Mouse (Mus musculus): ENCODE measurements around the gene Bud13.

The Bud13 gene

DNA sequence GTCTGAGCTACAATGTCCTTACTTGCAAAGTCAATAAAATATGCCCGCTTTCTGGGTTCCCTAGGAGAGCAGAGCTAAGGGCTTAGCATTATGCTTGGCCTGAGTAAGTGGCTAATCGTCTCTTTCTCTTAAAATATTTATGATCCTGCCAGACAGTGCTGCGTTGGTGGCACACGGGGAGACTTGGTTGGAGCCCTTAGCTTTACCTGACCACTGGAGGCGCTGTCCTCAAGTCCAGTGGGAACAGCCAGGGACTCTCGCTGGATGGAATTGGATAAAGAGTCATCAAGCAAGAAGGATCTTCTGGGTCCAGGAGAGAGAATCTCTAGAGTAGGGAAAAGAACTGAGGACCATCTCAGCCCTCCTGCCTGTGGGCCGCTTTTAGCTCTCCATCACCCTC lies 26.3 kb downstream of the Bud13 start:
- DNase-seq: no peak

DNA sequence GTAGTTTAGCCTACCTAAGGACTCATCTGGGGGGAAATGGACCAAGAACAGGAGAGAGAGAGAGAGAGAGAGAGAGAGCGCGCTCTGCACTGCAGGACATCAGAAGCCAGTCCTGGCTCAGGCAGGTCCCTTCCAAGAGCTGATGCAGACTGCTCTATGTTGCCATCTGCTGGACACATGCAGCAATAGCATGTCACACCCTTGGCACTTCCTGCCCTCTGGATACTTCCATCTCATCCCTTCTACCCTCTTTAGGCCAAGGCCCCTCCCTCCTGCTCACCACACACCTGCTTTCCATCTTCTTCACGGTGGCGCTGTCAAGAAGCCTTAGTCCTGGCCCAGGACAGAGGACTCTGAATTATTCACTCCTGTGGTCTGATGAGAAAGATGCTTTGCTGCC lies 31.7 kb downstream of the Bud13 start:
- DNase-seq: peak; percentile 82

DNA sequence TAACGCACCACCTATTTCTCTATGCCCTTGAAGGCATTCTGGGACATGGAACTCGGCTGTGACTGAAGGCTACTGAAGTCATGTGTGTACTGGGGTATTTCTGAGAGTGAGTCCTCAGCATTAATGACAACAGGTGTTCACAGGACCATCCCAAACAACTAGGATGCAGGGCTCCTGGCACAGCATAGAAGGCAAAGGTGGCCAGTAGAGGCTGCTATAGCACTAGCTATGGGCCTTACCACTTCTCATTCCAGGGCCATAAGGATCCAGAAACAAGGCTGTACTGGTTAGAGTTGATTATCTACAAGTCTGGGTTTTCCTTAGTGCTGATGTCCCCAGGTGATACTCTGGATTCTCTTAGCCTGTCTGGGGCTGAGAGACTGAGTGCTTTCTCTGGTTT lies 32.1 kb downstream of the Bud13 start:
- DNase-seq: no peak

DNA sequence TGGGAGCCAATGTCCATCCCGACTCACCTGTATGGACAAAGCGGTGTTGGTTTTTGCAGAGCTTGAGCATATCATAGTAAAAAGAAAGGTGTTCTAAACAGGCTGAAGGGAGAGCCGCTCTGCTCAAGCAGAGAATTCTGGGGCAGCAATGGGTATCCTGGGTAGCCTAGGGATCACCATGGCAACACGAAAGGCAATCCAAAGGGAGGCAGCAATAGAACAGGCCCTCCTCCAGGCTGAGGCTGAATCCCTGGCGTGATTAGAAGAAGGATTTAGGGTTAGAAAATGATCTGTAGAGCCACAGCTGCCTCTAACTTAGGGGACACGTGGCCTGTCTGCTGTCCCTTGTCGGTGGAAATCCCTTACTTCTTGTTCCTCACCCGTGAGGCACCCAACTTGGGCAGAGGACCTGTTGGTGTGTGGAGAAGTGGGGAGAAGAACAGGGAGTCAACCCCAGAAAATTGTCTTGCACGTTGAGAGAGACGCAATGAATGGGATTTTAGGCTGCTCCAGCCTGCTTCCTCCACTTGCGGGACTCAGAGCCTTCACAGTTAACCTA lies 33.1 kb downstream of the Bud13 start:
- DNase-seq: no peak

DNA sequence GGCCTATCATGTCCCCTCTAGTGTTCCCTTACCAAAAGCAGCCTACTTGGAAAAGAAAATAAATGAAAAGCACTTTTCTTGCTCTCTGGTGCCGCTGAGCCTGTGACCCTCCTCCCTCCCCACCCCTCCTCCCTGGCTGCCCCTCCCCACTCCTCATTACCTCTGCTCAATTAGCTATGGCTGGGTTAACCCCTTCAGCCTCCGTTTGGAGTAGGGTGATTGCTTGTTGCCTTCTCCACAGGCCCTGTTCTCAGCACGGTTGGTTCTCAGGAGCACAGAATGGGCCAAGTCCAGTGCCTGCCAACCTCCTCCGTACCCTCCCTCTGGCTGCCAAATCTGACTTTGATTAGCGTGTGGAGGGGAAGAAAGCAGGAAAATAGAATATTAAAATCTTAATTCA lies 33.6 kb downstream of the Bud13 start:
- no peak for DNase-seq

DNA sequence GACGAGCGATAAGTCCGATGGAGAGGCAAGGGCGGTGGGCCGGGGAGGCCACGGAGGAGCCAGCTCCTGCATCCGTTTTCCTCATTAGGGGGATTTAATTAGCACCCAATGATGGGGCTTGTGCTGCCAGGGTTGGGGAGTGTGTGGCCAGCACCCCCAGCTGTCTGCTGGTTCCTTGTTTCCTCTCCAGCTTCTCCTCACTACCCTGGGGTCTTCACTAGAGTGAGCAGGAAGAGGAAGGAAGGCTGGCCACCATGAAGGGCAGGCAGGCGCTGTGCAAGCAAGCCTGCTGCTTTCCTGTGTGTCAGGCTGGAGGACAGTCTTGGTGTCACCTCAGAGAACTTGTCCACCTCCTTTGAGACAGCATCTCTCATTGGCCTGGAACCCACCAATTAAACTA lies 34.1 kb downstream of the Bud13 start:
- DNase-seq: no peak

DNA sequence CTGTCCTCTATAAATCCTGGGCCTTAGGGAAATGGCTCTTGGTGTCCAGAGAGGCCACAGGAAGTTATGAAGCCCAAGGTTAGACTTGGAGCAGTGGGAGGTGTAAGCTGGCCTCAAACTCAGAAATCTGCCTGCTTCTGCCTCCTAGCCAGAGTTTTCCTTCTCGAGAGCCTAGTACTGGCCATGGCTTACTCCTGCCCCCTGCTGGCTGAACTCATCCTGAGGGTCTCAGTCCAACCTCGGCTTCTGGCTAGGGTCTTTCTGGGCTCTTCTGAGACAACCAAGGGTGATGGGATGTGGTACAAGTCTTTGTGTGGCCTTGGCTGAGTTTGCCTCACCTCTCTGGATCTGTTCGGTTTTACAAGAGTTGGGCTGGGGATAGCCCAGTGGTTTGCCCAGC lies 35.1 kb downstream of the Bud13 start:
- no peak for DNase-seq

DNA sequence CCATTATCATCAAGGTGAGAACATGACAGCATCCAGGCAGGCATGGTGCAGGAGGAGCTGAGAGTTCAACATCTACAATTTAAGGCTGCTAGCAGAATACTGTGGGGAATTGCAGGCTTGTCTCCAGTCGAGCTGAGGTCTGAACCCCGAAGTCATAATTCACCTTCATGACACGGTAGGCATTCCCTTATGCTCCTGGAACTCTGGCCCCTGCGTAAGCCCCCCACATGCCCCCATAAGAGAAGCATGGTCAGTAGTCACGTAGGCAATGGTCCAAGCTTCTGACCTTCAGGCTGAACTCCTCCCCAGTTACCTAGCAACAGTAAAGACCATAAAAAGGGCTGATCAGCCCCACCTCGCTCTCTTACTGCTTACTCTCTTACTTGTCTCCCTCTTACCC lies 37.1 kb downstream of the Bud13 start, which contains the start of gene 4931429L15Rik:
Gene 4931429L15Rik (minus strand): TSS at position 101 of the 400 bp plus-strand sequence.
- peak; percentile 3 for DNase-seq

DNA sequence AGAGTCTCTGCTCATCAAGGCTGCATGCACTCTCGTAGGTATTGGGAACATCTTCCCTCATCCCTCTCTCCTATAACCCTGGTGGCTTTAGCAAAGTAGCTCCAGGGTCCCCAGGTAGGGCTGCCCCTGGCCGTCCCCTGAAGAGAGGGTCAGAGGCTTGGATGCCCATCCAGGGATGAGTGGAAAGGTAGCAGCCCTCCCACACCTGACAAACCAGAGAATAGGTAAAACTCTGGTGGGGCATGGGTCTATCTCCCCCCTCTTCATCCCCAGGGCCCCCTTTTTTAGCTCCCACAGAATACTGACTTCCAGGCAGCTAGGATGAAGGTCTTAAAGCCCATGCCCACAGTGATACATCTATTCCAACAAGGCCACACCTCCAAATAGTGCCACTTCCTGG lies 37.7 kb downstream of the Bud13 start:
- peak; percentile 0 for DNase-seq

DNA sequence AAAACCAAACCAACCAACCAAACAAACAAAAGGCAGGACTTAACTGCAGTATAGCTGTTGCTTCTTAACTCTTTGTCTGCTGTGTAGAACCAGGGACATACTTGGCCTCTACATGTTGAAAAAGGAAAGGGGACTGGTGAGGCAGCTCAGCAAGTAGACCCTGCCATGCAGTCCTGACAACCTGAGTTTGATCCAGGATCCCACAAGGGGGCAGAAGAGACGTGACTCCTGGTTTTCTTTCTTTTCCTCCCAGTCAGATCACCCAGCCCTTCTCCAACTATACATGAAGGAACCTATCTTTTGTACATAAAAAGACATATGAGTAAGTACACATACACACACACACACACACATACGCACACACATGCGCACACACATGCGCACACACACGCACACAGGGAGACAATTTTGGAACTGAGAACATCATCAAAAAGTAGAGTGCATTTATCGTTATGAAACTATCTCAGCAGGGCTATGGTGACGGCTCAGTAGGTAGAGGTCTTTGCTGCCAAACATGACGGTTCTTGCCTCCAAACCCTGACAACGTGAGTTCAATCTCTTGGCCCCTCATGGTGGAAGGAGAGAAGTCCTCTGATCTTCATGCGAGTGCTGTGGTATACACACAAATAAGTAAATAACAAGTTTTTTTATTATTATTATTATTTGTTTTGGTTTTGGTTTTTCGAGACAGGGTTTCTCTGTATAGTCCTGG lies 44.0 kb downstream of the Bud13 start:
- peak; percentile 24 for DNase-seq

DNA sequence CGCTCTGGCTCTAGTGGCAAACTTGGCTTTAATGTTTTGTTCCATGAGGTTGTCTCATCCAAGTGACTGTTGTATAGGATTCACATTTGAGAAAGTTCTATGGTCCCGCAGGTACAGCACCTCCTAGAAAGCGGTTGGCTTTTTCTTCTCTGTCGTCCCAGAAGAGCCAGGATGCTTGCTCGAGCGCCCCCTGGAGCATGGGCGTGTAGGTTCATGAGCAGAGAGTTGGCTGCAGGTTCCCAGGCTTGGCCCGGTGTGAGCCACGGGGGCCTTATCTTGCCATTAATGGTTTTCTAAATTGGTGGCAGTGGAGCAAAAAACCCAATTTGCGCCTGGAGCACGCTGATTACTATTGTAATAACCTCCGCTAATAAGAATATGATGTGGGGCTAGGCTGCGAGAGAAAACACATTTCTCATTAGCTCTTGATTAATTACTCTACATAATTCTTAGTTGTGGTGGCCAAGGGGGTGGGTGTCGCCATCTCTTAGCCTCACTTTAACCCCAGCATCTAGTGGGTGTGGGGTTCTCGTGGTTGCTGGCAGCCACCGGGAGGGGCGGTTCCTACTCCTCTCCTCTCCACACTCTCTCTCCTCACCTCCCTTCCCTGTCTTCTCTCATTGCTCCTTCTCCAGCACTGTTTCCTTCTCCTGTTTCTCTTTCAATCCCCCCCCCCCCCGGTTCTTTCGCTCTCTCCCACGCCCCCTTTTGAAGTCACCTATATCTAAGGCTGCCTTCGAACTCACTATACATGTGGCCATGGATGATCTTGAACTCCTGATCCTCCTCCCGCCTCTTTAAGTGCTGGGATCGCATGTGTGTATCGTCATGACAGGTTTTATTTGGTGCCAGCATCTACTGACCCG lies 45.1 kb downstream of the Bud13 start:
- peak; percentile 48 for DNase-seq

DNA sequence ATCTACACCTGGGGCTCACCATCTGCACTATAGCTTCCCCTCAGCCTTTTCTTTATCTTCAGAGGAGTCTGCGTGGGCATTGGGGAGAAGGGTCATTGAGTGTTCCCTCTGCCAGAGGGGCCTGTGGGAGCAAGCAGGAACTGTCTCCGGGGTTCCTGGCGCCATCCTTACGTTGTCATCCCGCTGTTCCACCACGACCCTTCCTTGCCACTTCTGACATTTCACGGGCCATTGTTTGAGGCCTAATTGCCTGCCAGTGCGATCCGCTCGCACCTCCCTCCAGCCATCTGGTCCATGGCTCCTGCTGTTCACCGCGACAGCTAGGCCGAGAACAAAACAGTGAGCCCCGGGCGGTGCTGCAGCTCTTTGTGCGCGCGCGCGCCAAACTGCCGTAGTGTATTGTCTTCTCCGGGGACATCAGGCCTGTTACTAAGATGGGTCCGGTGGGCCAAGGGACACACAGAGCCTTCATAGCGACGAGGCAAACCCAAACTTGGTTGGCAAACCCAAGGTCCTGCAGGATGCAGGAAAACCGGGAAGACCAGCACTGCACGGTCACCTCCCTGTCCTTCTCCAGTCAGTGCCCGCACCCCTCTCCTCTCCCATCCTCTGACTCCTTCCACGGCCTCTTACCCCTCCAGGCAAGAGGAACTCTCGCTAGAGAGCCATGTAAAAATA lies 45.9 kb downstream of the Bud13 start:
- DNase-seq: peak; percentile 93

DNA sequence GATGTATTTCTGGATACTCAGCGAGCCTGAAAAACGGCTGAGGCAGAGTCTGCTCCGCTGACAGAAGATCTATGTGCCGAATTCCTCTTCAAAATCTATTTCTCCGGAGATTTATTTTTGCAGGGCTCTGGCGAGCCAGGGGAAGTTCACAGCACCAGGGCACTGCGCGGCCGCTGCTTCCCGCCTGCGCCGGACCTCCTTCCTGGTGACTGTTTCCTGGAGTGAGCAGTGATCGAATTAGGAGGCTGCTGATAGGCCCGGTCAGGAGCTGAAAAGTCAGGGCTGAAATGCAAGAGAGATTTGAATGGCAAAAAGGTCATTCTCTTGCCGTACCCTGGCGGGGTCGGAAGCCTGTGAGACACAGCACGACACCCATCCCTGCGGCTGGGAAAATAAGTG lies 46.4 kb downstream of the Bud13 start:
- peak; percentile 50 for DNase-seq

DNA sequence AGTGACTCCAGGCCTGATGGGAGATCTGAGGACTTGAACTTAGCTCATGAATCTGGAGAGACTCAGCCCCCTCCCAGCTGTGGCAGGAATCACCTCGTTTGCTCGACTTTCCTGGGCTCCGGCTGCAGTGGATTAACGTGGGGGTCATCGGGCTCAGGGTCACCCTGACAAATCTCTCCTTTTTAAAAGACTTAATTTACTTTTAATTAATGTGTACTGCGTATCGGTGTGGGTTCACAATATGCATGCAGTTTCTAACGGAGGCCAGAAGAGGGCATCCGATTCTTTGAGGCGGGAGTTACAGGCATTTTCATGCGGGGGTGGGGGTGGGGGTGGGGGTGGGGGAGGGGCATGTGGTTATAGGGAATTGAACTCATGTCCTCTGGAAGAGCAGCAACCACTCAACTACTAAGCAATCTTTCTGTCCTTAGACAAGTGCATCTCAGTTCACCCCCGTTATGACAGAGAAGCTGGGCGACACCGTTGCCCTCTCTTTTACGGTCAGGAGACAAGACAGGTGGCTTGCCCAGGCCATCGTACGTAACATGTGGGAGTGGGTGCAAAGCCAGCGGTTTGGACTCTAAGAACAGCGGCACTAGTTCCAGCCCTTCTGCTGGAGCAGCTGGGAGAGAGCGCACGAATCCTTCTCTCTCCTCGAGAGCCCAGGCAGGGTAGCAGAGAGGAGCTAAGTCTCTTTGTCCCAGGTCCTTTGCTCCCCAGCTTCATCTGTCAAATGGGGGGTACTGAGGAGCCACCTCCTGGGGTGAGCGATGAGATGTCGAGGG lies 47.2 kb downstream of the Bud13 start:
- DNase-seq: peak; percentile 28

DNA sequence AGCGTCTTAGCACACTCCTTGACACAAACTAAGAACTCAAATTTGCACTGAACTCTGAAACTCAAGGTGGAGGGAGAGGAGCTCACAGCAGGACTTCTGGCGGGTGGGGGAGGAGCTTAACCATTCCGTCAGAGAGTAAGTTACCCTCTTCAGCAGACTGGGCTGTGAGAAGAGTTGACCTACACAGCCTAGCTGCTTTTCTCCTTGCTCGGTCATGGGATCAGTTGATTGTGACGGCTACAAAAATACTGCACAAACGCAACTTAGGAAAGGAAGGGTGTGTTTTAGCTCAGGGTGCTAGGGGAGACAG lies 47.7 kb downstream of the Bud13 start:
- DNase-seq: peak; percentile 47

DNA sequence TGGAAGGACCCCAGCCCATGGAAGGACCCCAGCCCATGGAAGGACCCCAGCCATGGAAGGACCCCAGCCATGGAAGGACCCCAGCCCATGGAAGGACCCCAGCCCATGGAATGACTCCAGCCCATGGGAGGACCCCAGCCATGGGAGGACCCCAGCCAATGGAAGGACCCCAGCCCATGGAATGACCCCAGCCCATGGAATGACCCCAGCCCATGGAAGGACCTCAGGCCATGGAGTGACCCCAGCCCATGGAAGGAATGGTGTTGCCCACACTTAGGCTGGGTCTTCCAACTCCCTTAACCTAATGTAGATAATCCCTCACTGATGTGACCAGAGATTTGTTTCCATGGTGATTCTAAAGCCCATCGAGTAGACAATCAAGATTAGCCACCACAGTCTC lies 48.5 kb downstream of the Bud13 start:
- no peak for DNase-seq

DNA sequence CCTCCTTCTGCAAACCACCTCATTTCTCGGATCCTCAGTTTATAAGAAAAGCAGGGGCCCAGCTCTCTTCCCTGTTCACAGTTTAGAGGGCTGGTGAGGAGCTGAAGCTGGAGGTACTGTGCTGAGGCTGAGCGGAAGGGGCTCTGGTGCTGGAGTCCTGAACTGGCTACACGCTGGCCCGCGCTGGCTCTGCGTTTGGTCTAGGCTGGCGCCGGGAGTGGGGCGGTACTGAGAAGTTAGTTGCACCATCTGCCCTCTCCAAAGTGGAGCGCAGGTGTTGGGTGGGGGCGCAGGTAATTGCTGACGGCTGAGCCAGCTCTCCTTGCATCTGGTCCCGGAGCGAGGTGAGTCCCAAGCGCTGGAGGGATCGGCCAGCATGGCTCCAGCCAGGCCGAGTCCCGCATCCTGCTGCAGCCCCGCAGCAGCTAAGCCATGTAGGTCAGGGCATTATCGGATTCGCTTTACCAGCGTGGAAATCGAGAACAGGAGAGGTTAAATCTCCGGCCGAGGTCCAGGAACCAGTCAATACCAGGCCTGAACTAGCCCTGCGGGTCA lies 51.7 kb downstream of the Bud13 start:
- DNase-seq: no peak

DNA sequence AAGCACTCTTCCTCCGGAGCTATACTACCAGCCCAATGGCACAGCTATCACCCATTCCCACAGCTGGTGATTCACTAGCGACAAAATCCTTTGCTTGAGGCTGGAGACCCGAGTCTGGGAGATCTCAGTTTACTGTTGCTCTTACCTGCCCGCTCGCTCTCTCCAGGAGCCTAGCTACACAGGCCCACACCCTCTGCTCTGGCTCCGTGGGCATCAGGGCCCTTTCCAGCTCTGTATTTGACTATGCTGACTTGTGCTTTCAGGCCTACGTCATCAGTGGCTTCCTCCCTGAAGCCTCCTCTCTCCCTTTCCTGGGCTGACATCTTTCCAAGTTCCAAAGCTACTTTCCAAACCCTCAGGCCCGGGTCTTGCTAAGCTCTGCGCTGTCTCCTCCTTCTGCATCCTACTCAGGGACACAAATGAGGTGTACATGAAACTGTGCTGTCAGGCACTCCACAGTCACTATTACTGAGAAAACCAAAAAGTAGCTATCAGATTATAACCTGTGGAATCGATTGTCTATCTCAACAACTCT lies 52.7 kb downstream of the Bud13 start:
- peak; percentile 18 for DNase-seq

DNA sequence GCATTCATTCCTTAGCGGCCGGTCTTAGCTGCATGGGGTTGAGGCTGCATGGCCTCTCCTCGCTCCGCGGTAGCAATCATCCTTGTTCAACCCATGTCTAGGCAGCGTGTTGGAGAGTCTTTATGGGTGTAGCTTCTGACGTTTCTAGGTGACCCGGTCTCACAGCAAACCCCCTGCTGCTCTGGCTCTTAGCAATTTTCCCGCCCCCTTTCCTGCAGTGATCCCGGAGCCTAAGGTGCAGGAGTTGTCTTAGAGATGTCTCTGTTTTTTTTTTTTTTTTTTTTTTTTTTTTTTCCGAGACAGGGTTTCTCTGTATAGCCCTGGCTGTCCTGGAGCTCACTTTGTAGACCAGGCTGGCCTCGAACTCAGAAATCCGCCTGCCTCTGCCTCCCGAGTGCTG lies 53.5 kb downstream of the Bud13 start:
- DNase-seq: peak; percentile 30

DNA sequence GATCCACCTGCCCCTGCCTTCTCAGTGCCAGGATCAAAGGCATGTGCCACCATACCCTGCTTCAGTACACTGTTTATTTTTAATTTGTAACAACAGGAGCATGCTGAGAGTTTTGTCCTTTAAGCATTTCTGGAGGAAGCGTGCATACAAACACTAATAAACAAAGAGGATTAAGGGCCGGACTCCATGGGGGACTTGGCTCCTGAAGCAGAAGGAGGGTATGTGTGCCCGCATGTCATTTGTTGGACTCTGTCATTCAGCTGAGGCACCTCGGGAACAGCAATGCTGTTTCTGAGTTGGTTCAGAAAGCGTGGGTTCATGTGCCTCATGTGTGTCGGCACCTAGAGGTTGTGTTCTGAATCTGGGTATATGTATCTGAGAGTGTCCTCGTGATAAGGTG lies 54.5 kb downstream of the Bud13 start:
- peak; percentile 20 for DNase-seq

DNA sequence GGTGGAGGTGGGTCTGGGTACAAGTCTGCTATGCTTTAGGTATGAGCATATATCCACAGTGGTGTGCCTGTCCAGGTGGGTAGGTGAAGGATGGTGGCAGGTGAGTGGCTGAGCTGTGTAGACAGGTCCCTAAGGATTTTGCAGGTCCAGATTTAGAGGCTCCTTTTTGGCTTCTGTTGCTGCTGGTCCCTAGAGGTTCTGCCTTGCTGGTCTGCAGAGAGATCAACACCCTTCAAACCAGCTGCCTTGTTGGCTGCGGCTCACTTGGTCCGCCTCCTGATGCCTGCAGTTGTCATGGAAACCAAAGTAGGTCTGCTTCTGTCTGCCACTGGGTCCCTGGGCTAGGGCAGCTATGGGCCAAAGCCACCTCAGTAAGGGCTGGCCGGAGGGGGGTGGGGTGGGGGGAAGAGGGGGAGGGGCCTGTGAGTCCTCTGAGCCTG lies 55.1 kb downstream of the Bud13 start:
- peak; percentile 68 for DNase-seq

DNA sequence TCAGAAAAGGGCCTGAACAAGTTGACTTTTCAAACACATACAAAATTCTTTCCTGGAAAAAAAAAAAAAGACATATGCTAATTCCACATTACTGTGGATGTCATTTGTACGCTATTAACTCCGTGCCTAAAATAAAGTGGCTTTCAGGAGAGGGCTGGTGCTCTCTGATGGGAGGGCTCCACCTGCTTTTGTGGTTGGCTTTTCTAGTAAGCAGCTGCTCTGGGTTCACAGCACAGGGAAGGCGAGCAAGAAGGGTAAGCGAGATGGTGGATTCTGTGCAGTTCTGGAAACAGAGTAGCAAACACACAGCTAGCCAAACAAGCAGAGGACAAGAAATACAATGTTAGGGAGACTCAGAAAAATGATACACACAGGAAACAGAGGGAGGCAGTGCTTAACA lies 55.6 kb downstream of the Bud13 start:
- DNase-seq: no peak
